Mouse (Mus musculus) thymus, postnatal 10 days (tissue): Measurements from ENCODE around the gene F12.

Experiments used
- DNase-seq, 2 experiments: peaks; one replicate each; pipeline ENCODE4 v3.0.0; 2021; ENCODE audit warnings: low spot score in 2 of 2

The F12 gene

DNA sequence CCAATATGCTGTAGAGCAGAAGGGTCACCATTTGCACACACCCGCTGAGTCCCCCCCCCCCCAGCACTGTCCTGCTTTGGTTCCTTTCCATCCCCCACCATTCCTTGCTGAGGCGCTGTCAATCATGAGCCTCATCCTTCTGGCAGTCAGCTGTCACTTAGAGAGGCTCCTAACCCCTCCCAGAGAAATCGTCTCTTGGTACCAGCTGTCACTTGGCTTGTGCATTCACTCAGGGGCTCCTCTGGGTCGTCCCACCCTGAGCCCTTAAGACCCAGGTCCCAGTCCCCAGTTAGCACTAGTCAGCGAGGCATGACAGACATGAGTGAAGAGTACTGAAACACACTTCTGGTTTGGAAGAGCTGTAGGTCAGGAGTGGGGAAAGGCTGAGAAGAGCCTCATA lies 54.9 kb downstream of the F12 start:
- no peak for DNase-seq

DNA sequence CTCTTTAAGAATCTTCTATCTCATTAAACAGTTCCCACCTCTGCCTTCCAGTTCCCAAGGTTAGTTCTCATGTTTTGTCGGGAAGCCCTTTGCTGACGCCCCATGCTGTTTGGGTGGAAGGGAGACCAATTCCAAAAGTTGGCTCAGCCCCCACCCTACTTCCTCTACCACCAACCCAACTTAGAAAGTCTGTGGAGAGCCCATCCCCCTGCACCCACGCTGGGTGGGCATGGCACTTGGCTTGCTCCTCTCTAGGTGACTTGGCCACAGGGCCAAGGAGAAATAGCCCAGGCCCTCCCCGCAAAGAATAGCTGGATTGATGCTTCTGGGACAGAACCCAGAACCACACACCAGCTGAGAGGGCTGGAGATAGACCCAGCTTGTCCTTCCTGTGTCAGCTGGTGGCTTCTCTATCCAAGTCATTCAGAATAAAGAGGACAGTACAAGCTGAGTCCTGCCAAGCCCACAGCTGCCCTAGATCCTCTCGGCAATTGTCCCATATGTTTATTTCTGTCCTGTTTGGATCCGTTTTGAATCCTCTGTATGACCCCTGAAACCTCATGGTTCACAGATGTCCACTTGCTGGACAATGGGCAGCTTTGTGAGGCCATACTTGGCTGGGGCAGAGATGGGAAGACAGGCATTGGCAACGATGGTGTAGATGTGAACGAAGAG lies 55.4 kb downstream of the F12 start:
- peak in 1 of 2 experiments; percentile 15 for DNase-seq

DNA sequence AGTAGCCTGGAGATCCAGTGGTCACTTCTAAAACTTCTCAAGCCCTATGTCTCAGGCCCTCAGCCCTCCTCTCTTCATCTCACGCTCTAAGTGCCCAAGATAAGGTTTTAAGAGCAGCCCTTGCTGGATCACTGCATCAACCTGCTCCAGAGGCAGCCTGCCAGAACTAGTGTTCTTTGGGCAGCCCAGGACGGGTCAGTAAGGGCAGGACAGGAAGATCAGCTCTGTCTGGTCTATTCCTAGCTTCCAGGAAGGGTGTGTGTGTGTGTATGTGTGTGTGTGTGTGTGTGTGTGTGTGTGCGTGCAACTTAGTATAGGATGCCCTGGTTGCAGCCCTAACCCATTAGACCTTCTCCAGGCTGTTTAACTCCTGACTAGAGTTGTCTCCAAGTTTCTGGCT lies 56.4 kb downstream of the F12 start:
- DNase-seq: no peak

DNA sequence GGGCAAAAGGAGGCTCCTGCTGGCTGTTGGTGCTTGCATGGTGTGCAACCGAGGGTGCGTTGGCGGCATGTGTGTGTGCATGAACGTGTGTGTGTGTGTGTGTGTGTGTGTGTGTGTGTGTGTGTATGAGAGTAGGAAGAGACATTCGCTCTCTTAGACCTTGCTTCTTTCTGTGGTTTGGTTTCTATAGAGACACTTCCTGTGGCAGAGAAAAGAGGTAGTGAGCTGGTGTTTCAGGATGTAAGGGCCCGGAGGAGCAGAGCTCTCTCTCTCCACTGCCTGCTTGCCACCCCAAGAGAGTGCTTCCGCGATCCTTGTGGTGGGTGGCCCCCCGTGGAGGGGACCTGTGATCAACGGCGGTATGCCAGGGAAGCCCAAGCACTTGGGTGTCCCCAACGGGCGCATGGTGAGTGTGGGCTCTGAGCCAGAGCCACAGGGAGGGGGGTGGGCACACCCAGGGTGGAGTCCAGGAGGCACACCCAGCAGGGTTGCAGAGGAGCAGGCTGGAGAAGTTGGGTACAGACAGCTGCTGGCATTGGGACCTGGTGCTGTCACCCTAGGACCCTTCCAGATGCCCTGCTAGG lies 57.0 kb downstream of the F12 start, which contains the start of gene Rgs14:
Gene Rgs14, plus strand, starts transcription at position 202 of the 584 bp plus-strand sequence.
- peak; percentile 81 to 86 for DNase-seq

DNA sequence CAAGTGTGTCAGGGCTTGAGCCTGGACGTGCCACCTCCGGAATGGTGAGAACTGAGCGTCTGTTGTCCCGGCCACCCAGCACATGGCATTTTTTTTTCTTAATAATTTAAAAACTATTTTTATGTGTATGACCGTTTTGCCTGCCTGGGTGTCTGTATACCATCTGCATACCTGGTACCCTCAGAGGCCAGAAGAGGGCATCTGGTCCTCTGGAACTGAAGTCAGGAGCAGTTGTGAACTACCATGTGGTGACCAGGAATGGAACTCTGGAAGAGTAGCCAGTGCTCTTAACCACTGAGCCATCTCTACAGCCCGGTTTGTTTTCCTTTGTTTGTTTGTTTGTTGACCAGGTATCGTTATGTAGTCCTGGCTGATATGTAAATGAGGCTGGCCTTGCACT lies 58.2 kb downstream of the F12 start:
- DNase-seq: peak in 1 of 2 experiments; percentile 35
